Mouse (Mus musculus) cortical plate, adult 2 months (tissue): ENCODE data around the gene Eif2b3.

Experiments
- CTCF ChIP-seq: fragments of 200-500 bp; IDR thresholded peaks from 2 replicates; pipeline ENCODE4 v1.5.1; 2011; ENCODE audit warnings: mild to moderate bottlenecking, control low read depth, low read length; ENCODE audit not compliant: insufficient read depth; ENCODE audit errors: extremely low read depth
- POLR2A ChIP-seq: fragments of 200-500 bp; IDR thresholded peaks from 2 replicates; pipeline ENCODE4 v1.6.1; 2011; ENCODE audit warnings: mild to moderate bottlenecking, low read length, control low read depth; ENCODE audit not compliant: insufficient read depth; ENCODE audit errors: extremely low read depth

- no peak for TF ChIP-seq CTCF
- TF ChIP-seq POLR2A, result no peak
These were observed 115.4 kb downstream of the Eif2b3 start for GRCm38 (mm10) chr4:117134601-117134995.
